Comparison of ENCODE assay signal across 8 mouse cellular contexts in the genomic region with DNA sequence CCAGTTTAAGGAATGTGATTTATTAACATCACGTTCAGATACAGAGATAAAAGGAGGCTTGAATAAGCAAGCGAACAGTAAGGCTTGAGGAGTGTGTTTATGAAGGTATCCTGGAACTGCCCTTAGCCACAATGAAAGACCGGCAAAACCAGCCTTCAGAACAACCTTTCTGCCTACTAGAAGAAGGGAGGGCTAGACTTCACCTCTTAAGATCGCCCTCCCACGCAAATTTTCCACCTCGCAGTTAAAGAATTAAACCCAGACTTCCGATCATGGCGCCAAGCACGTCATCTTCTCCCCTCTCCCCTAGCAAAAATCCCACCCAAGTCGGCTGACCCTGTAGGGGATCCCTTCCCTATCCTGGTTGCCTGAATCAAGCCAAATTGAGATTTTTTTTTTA. TPM values are rescaled to one million over a fixed set of nuclear protein-coding genes. Genes with fewer than 3 reads are reported as not detected.
DNase-seq lines count a peak whose midpoint lies in the region; ATAC-seq and TF ChIP-seq lines count a peak whose summit lies in the region.

No protein-coding gene starts in this region.

- DNase-seq in 3T3-L1 (ENCODE audit: low read depth, low spot score), result peak; percentile 66
- DNase-seq in B cell, adult 2 months, result peak; percentile 43 to 55
- DNase-seq in cerebellum, postnatal 10 days, result peak; percentile 49 to 59
- peak; percentile 54 for DNase-seq in kidney, postnatal 10 days
- peak; percentile 67 for DNase-seq in lung, postnatal 0 days (ENCODE audit: low spot score)
- DNase-seq in right cerebral cortex, postnatal 36 days (ENCODE audit: low spot score in 2 of 2), result peak; percentile 5 to 13
- DNase-seq in gastrocnemius, postnatal 14 days, result no peak

- peak; percentile 40; the same call in 1 of the 2 replicates for TF ChIP-seq EP300 in lung, postnatal 0 days (IDR thresholded peaks at IDR 0.05)

- no peak for TF ChIP-seq CTCF in lung, postnatal 0 days (IDR thresholded peaks at IDR 0.05)

- H3K4me3 ChIP-seq in heart, embryonic 12.5 days, result peak overlapping the region; percentile 79
- H3K4me3 ChIP-seq in lung, postnatal 0 days (ENCODE audit: low read depth, low read length), result peak overlapping the region; percentile 86

- ATAC-seq in heart, embryonic 12.5 days (ENCODE audit: insufficient number of reproducible peaks, low FRiP score), result no peak
- ATAC-seq in lung, postnatal 0 days, result no peak

- WGBS in heart, embryonic 12.5 days, result 6% methylated on average over 10 of the region's 10 CpGs
- 3% methylated on average over 10 of the region's 10 CpGs for WGBS in lung, postnatal 0 days

- H3K4me2 ChIP-seq in heart, embryonic 12.5 days, result peak overlapping the region; percentile 84
- H3K4me2 ChIP-seq in lung, postnatal 0 days (replicated peaks; ENCODE audit: low read depth, low read length), result peak overlapping the region; percentile 80

- H3K9ac ChIP-seq in heart, embryonic 12.5 days, result peak overlapping the region; percentile 90
- H3K9ac ChIP-seq in lung, postnatal 0 days (replicated peaks; ENCODE audit: low read depth), result peak overlapping the region; percentile 92

- peaks cover 6% of the 10 kb centered on the region; the same call in 1 of the 2 replicates for H3K4me1 ChIP-seq in heart, embryonic 12.5 days (replicated peaks)
- no peaks in the 10 kb centered on the region for H3K4me1 ChIP-seq in lung, postnatal 0 days (ENCODE audit: insufficient read depth, low read depth, low read length)

- H3K27me3 ChIP-seq in heart, embryonic 12.5 days (replicated peaks), result no peaks in the 10 kb centered on the region
- no peaks in the 10 kb centered on the region for H3K27me3 ChIP-seq in lung, postnatal 0 days (replicated peaks; ENCODE audit: insufficient read depth, low read length)

- H3K36me3 ChIP-seq in heart, embryonic 12.5 days, result no peaks in the 10 kb centered on the region
- no peaks in the 10 kb centered on the region for H3K36me3 ChIP-seq in lung, postnatal 0 days (ENCODE audit: insufficient read depth, low read length)

- H3K27ac ChIP-seq in heart, embryonic 12.5 days (ENCODE audit: poor library complexity, severe bottlenecking), result peak overlapping the region; percentile 99
- peak overlapping the region; percentile 99 for H3K27ac ChIP-seq in lung, postnatal 0 days (ENCODE audit: low read length)

- no peaks in the 10 kb centered on the region for H3K9me3 ChIP-seq in heart, embryonic 12.5 days (replicated peaks)
- H3K9me3 ChIP-seq in lung, postnatal 0 days (ENCODE audit: low read length), result no peaks in the 10 kb centered on the region

- intact Hi-C loops in gastrocnemius, postnatal 14 days (cut with DNase I; ENCODE audit: low total_unique reads), result loop anchor here (10.0 kb wide), 1 partner anchor 53 kb away; no protein-coding TSS in a partner anchor

RNA-seq across cellular contexts. Expression of a gene that starts 1.0 kb away (rescaled TPM):
- 8.7 and 11.1 TPM in 2 replicates for polyA plus RNA-seq in heart, embryonic 12.5 days (2016; fragmentation: Nextera tagmentation; extraction: Ambion mirVana)
- 17.9 and 22.2 TPM in 2 replicates for polyA plus RNA-seq in lung, postnatal 0 days (2015; fragmentation: Nextera tagmentation; extraction: Ambion mirVana)
- 10 to 100 TPM; 32.2 to 32.6 TPM for total RNA-seq in gastrocnemius, postnatal 14 days (2021)
